9 mouse cellular contexts compared by ENCODE assay signal in genomic region chr19:57724920-57725319, GRCm38 (mm10).
DNase-seq lines count a peak whose midpoint lies in the region; ATAC-seq and TF ChIP-seq lines count a peak whose summit lies in the region.
"Had no signal": no experiment of that assay in that cellular context is flagged by ENCODE, and none has a peak within 500 bp of the region (broad histone marks: within the 10 kb centered on the region; RNA-seq: fewer than 3 reads in every experiment).

No protein-coding gene starts in this region.

- TF ChIP-seq POLR2A in heart, adult 2 months (IDR thresholded peaks at IDR 0.05; ENCODE audit: insufficient read depth, low read depth, low read length): no peak

- no peaks in the 10 kb centered on the region for H3K9me3 ChIP-seq in heart, embryonic 11.5 days (replicated peaks; ENCODE audit: control insufficient read depth, low read length)
- H3K9me3 ChIP-seq: embryonic facial prominence, embryonic 12.5 days had no signal

- ATAC-seq in heart, embryonic 11.5 days (replicated peaks; ENCODE audit: insufficient number of reproducible peaks, low FRiP score, low TSS enrichment): no peak

- TF ChIP-seq CTCF in heart, adult 2 months (IDR thresholded peaks at IDR 0.05): peak; percentile 76

- no peak for TF ChIP-seq EP300 in heart, adult 2 months (IDR thresholded peaks at IDR 0.05; ENCODE audit: insufficient read depth, low read depth, low read length)

- H3K27ac ChIP-seq in heart, adult 2 months: no peak overlapping the region
- H3K27ac ChIP-seq in heart, embryonic 11.5 days (ENCODE audit: low read depth, low read length): no peak overlapping the region
- H3K27ac ChIP-seq: embryonic facial prominence, embryonic 12.5 days had no signal

- H3K79me2 ChIP-seq in heart, adult 2 months (replicated peaks; ENCODE audit: control insufficient read depth, insufficient read depth, low read length): no peaks in the 10 kb centered on the region

- H3K4me1 ChIP-seq in heart, adult 2 months (ENCODE audit: control insufficient read depth, insufficient read depth, low read length): no peaks in the 10 kb centered on the region
- H3K4me1 ChIP-seq in heart, embryonic 11.5 days (ENCODE audit: control insufficient read depth, insufficient read depth, low read length): no peaks in the 10 kb centered on the region
- H3K4me1 ChIP-seq: embryonic facial prominence, embryonic 12.5 days had no signal

- intact Hi-C loops in heart, adult 2 months (cut with DNase I): no loop called here
- intact Hi-C loops in heart, postnatal 36 days (cut with DNase I): no loop called here

- 82% methylated on average over 6 of the region's 6 CpGs for WGBS in heart, adult 2 months
- 84% methylated on average over 6 of the region's 6 CpGs for WGBS in heart, embryonic 11.5 days (ENCODE audit: insufficient replicate concordance)

- H3K36me3 ChIP-seq in heart, adult 2 months (ENCODE audit: control insufficient read depth, insufficient read depth, low read length): no peaks in the 10 kb centered on the region
- H3K36me3 ChIP-seq in heart, embryonic 11.5 days (ENCODE audit: control insufficient read depth, insufficient read depth, low read length): no peaks in the 10 kb centered on the region; the same call in 1 of the 2 replicates

- no peak overlapping the region for H3K4me3 ChIP-seq in heart, adult 2 months
- H3K4me3 ChIP-seq in heart, embryonic 11.5 days (ENCODE audit: low read depth, low read length): no peak overlapping the region
- H3K4me3 ChIP-seq: embryonic facial prominence, embryonic 12.5 days had no signal

- H3K9ac ChIP-seq in heart, adult 2 months (ENCODE audit: low read depth, low read length): no peak overlapping the region
- no peak overlapping the region for H3K9ac ChIP-seq in heart, embryonic 11.5 days (ENCODE audit: low read depth, low read length)
- H3K9ac ChIP-seq: embryonic facial prominence, embryonic 12.5 days had no signal

- H3K4me2 ChIP-seq in heart, embryonic 11.5 days: no peak overlapping the region
- H3K4me2 ChIP-seq: embryonic facial prominence, embryonic 12.5 days had no signal

- DNase-seq in heart, adult 2 months: peak; percentile 37 to 45
- peak; percentile 59 for DNase-seq in CD4-positive helper T cell, adult 2 months (ENCODE audit: low read depth, low spot score)
- peak; percentile 71 for DNase-seq in adrenal gland, postnatal 25 days
- peak; percentile 22 to 42 for DNase-seq in heart, postnatal 36 days
- peak; percentile 50 for DNase-seq in lung, postnatal 25 days (ENCODE audit: low spot score)
- DNase-seq in testis, postnatal 10 days (ENCODE audit: low spot score): peak; percentile 56
- no peak for DNase-seq in right cerebral cortex, postnatal 25 days

- H3K27me3 ChIP-seq in heart, adult 2 months (ENCODE audit: control insufficient read depth, insufficient read depth, low read length): no peaks in the 10 kb centered on the region
- H3K27me3 ChIP-seq in heart, embryonic 11.5 days (ENCODE audit: control insufficient read depth, insufficient read depth, low read length): no peaks in the 10 kb centered on the region
- H3K27me3 ChIP-seq: embryonic facial prominence, embryonic 12.5 days had no signal
